Mouse (Mus musculus) heart, embryonic 16.5 days (tissue): ENCODE data around the gene Gm3752. TPM values are rescaled to one million over a fixed set of nuclear protein-coding genes. Genes with fewer than 3 reads are reported as not detected.
A peak's percentile ranks its signal among the peaks of the same experiment; 100 is the strongest.
"Not testable (repeated sequence)": the region's sequence is repeated elsewhere in the genome, so short reads cannot be mapped to it uniquely, and the experiment has no call there.

Experiments used
- ATAC-seq: fragments of 200-750 bp; cut with Nextera tagmentation; replicated peaks from 2 replicates; pipeline ENCODE4 v1.8.0; 2017; ENCODE audit warnings: moderate number of reproducible peaks; ENCODE audit not compliant: insufficient read depth, low FRiP score; ENCODE audit errors: extremely low read depth
- H3K27ac ChIP-seq: fragments of 300-500 bp; sonication (generic); 2 replicates; pipeline ENCODE4 v1.5.1; 2014; ENCODE audit warnings: mild to moderate bottlenecking, low read length, control low read depth, moderate library complexity
- H3K27me3 ChIP-seq: fragments of 300-500 bp; sonication (generic); 2 replicates; pipeline ENCODE4 v1.6.1; 2014; ENCODE audit warnings: low read length, mixed read lengths; ENCODE audit not compliant: control insufficient read depth, insufficient read depth
- H3K36me3 ChIP-seq: fragments of 300-500 bp; sonication (generic); 2 replicates; pipeline ENCODE4 v1.6.1; 2014; ENCODE audit not compliant: control insufficient read depth, insufficient read depth
- H3K4me1 ChIP-seq: fragments of 300-500 bp; sonication (generic); 2 replicates; pipeline ENCODE4 v1.6.1; 2014; ENCODE audit warnings: low read length, mixed read lengths; ENCODE audit not compliant: control insufficient read depth, insufficient read depth
- H3K4me2 ChIP-seq: fragments of 300-500 bp; sonication (generic); 2 replicates; pipeline ENCODE4 v1.6.1; 2014; ENCODE audit warnings: low read depth, mild to moderate bottlenecking, control low read depth, low read length
- H3K4me3 ChIP-seq: fragments of 300-500 bp; sonication (generic); 2 replicates; pipeline ENCODE4 v1.5.1; 2014; ENCODE audit warnings: mild to moderate bottlenecking, control low read depth, low read length
- H3K9ac ChIP-seq: fragments of 300-500 bp; sonication (generic); 2 replicates; pipeline ENCODE4 v1.6.1; 2014; ENCODE audit warnings: low read length, control low read depth
- H3K9me3 ChIP-seq: fragments of 300-500 bp; sonication (generic); replicated peaks from 2 replicates; pipeline ENCODE4 v1.6.1; 2016; ENCODE audit warnings: low read length; ENCODE audit not compliant: control insufficient read depth
- WGBS: fragments of 180-500 bp; shearing (Covaris S2); extraction: QIAGEN DNeasy Blood & Tissue Kit; methylation state at CpG from one replicate; pipeline ENCODE4 v1.1.7; 2014; 5-methylcytosine and 5-hydroxymethylcytosine counted together
- polyA plus RNA-seq: library from polyadenylated mRNA; unstranded; fragments of >200 nt; fragmentation: Nextera tagmentation; extraction: Ambion mirVana; gene quantifications from 2 replicates; pipeline ENCODE4 v1.2.1, GENCODE M21; 2015

Gene Gm3752
- polyA plus RNA-seq: 0.92 TPM in 1 of 2 replicates, not detected in the other

DNA sequence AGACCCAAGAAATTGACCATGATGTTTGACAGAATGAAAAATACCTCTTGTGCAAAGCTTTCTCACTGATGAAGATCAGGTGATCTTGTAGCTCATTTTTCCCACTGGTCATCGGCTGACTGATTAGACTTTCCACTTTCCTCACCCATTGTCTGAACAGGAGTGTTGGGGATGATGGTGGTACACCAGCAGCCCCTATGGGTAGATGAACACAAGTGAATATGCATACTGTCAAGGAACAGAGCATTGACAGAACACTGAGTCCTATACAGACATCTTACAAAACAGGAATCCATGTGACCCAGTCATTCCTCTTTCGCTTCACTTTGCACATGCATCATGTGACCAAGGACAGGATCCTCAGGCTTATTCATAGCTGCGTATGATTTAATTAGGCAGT, at the start of gene Gm3752:
Gene Gm3752 (minus strand): TSS at position 101 of the 400 bp plus-strand sequence.
- H3K36me3 ChIP-seq, H3K4me2 ChIP-seq, H3K9me3 ChIP-seq, ATAC-seq, H3K9ac ChIP-seq, H3K4me3 ChIP-seq, H3K27me3 ChIP-seq, H3K4me1 ChIP-seq, H3K27ac ChIP-seq: not testable (repeated sequence)
- 27% methylated on average over 1 of the region's 3 CpGs for WGBS

DNA sequence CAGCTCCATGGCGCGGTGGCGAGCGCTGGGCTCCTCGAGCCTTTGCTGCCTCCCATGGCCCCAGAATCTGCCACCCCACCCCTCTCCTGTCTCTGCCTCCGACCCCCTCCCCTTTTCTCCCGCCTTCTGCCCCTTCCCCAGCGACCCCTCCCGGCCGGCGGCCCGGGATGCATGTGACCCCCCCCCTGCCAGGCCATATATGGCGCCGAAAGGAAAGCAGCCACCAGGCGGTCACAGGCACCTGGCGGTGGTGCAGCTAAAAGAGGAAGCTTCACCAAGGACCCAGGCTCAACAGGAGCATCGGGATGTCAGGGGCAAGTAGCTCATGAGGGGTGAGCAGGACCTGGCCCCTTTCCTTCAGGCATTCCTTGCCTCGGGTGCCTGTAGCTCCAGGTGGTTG, 5.2 kb upstream of the Gm3752 start:
- ATAC-seq, H3K27me3 ChIP-seq, H3K9me3 ChIP-seq, H3K27ac ChIP-seq, H3K36me3 ChIP-seq, H3K9ac ChIP-seq, H3K4me1 ChIP-seq: not testable (repeated sequence)
- WGBS: 2% methylated on average over 11 of the region's 18 CpGs
- peak overlapping the region; percentile 35 for H3K4me3 ChIP-seq
- peak overlapping the region; percentile 58 for H3K4me2 ChIP-seq

DNA sequence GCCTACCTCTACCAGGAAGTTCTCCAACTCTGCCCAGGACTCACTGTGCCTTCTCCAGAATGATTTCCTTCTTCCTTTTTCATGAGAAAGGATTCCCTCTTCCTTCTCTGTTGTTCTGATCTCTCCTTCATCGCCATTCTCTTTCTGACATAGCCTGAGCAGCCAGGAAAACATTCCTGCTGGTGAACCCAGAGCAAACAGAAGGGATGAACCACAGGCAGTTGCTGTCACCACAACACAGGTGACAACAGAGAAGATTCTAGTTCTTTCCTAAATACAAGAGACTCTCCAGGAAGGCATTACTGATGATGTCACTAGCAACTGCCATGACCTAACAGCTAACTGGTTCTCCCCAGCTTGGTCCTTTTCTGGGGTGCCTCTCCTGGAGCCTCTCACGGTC, 32.7 kb downstream of the Gm3752 start, which contains the start of gene Gm3755:
Gene Gm3755 (minus strand): TSS at position 101 of the 400 bp plus-strand sequence.
- not testable (repeated sequence) for H3K36me3 ChIP-seq, H3K9ac ChIP-seq, H3K4me1 ChIP-seq, H3K27ac ChIP-seq, H3K27me3 ChIP-seq, H3K9me3 ChIP-seq, ATAC-seq, H3K4me3 ChIP-seq, H3K4me2 ChIP-seq
- no CpG with 5 or more reads among the region's 2 CpGs for WGBS

DNA sequence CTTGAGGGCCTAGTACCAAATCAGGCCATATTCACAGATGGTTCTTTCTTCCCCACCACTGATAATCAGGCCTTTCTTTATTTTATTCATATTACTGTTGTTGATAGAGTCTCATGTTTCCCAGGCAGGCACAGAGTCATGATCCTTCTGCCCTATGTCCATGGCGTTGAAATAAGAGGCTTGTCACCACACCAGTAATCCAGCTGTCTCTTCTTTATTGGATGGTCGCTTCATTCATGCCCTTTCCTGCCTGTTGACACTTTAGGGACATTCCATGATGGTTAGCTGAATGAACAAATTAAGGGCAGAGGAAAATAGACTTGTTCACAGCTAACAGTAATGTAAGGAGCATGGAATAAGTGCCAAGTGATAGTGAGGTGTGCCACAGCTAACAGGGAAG, 61.1 kb downstream of the Gm3752 start:
- not testable (repeated sequence) for H3K27me3 ChIP-seq, ATAC-seq, H3K4me1 ChIP-seq, H3K36me3 ChIP-seq, H3K9ac ChIP-seq, H3K4me3 ChIP-seq, H3K9me3 ChIP-seq, H3K27ac ChIP-seq, H3K4me2 ChIP-seq
- 52% methylated on average over 2 of the region's 2 CpGs for WGBS

Other genes starting within 250 kb of the Gm3752 start
- not detected in 2 replicates for gene Gm3727, start 219.0 kb downstream of the Gm3752 start, polyA plus RNA-seq
- 1.0 and 1.2 TPM in 2 replicates for gene Gm3739, start 168.7 kb downstream of the Gm3752 start, polyA plus RNA-seq
- gene Gm5797, start 151.4 kb downstream of the Gm3752 start, polyA plus RNA-seq: not detected in 2 replicates
- not detected in 2 replicates for gene Gm8374, start 118.6 kb downstream of the Gm3752 start, polyA plus RNA-seq
- 0.17 TPM in 1 of 2 replicates, not detected in the other for gene Gm3755, start 32.8 kb downstream of the Gm3752 start, polyA plus RNA-seq
- 0.17 and 0.33 TPM in 2 replicates for gene Gm3558, start 84.8 kb upstream of the Gm3752 start, polyA plus RNA-seq
- not detected in 2 replicates for gene Gm10338, start 111.8 kb upstream of the Gm3752 start, polyA plus RNA-seq
- gene Gm10128, start 160.2 kb upstream of the Gm3752 start, polyA plus RNA-seq: not detected in 2 replicates